Mouse (Mus musculus) erythroblast, embryonic 14.5 days (primary cell): ENCODE measurements around the gene Mllt1. TPM values are rescaled to one million over a fixed set of nuclear protein-coding genes. Genes with fewer than 3 reads are reported as not detected.
"Not testable (repeated sequence)": the region's sequence is repeated elsewhere in the genome, so short reads cannot be mapped to it uniquely, and the experiment has no call there.

Experiments used
- H3K27me3 ChIP-seq: 2 replicates; pipeline ENCODE4 v1.6.1; 2012; ENCODE audit warnings: inconsistent platforms; ENCODE audit not compliant: control insufficient read depth
- H3K36me3 ChIP-seq: 2 replicates; pipeline ENCODE4 v1.6.1; 2012; ENCODE audit warnings: mild to moderate bottlenecking, inconsistent platforms; ENCODE audit not compliant: control insufficient read depth
- H3K4me1 ChIP-seq: 2 replicates; pipeline ENCODE4 v1.6.1; 2012; ENCODE audit warnings: inconsistent platforms; ENCODE audit not compliant: control insufficient read depth
- H3K4me3 ChIP-seq: replicated peaks from 2 replicates; pipeline ENCODE3; 2012; ENCODE audit warnings: moderate library complexity, mild to moderate bottlenecking, inconsistent platforms
- H3K9me3 ChIP-seq: 2 replicates; pipeline ENCODE4 v1.6.1; 2012; ENCODE audit warnings: low read length, inconsistent platforms, mixed read lengths; ENCODE audit not compliant: control insufficient read depth
- GATA1 ChIP-seq: IDR thresholded peaks from 2 replicates; pipeline ENCODE4 v1.6.1; 2012; ENCODE audit warnings: low read length, inconsistent platforms, mixed read lengths
- TAL1 ChIP-seq: IDR thresholded peaks from 3 replicates; pipeline ENCODE4 v1.6.1; 2012; ENCODE audit warnings: low read length, inconsistent platforms, mixed read lengths
- polyA plus RNA-seq: library from polyadenylated mRNA; stranded (reverse); fragments of >175 nt; gene quantifications from 2 replicates; pipeline ENCODE4 v1.2.3, GENCODE M21; 2012

Gene Mllt1
- polyA plus RNA-seq, 1 experiment = 5.8 TPM

GRCm38 (mm10) chr17:56925998-56926397, 9.2 kb downstream of the Mllt1 start:
- Histone ChIP-seq H3K36me3 (peaks cover 56% of the 10 kb centered on the region), H3K4me1 (peaks cover 21% of the 10 kb centered on the region), H3K4me3 (no peak overlapping the region), H3K27me3 (no peaks in the 10 kb centered on the region), H3K9me3 (no peaks in the 10 kb centered on the region; the same call in 1 of the 2 replicates)
- TF ChIP-seq GATA1 (no peak), TAL1 (no peak)

GRCm38 (mm10) chr17:56919725-56920124, 15.5 kb downstream of the Mllt1 start:
- no peak overlapping the region for H3K4me3 ChIP-seq
- no peaks in the 10 kb centered on the region for H3K27me3 ChIP-seq
- H3K4me1 ChIP-seq = peaks cover 2% of the 10 kb centered on the region
- H3K9me3 ChIP-seq = no peaks in the 10 kb centered on the region; the same call in 1 of the 2 replicates
- no peak for TF ChIP-seq GATA1
- no peak for TF ChIP-seq TAL1
- H3K36me3 ChIP-seq = peaks cover 80% of the 10 kb centered on the region

GRCm38 (mm10) chr17:56917166-56917565, 18.0 kb downstream of the Mllt1 start:
- TF ChIP-seq GATA1 (no peak), TAL1 (no peak)
- Histone ChIP-seq H3K4me1 (peaks cover 14% of the 10 kb centered on the region), H3K4me3 (no peak overlapping the region), H3K27me3 (no peaks in the 10 kb centered on the region), H3K36me3 (peaks cover 82% of the 10 kb centered on the region), H3K9me3 (no peaks in the 10 kb centered on the region)

- no peaks in the 10 kb centered on the region for H3K9me3 ChIP-seq
- H3K27me3 ChIP-seq = no peaks in the 10 kb centered on the region
- no peak overlapping the region for H3K4me3 ChIP-seq
- peaks cover 17% of the 10 kb centered on the region for H3K4me1 ChIP-seq
- peaks cover 72% of the 10 kb centered on the region for H3K36me3 ChIP-seq
- no peak for TF ChIP-seq TAL1
Observed at GRCm38 (mm10) chr17:56913444-56913843, 21.8 kb downstream of the Mllt1 start.

GRCm38 (mm10) chr17:56913023-56913422, 22.2 kb downstream of the Mllt1 start:
- no peaks in the 10 kb centered on the region for H3K9me3 ChIP-seq
- peaks cover 19% of the 10 kb centered on the region for H3K4me1 ChIP-seq
- H3K36me3 ChIP-seq = peaks cover 74% of the 10 kb centered on the region
- H3K27me3 ChIP-seq = no peaks in the 10 kb centered on the region
- H3K4me3 ChIP-seq = no peak overlapping the region
- TF ChIP-seq GATA1 (no peak), TAL1 (no peak)

GRCm38 (mm10) chr17:56909764-56910163, 25.5 kb downstream of the Mllt1 start:
- not testable (repeated sequence) for H3K4me3 ChIP-seq, H3K27me3 ChIP-seq, H3K9me3 ChIP-seq
- Histone ChIP-seq H3K4me1 (peaks cover 30% of the 10 kb centered on the region), H3K36me3 (peaks cover 79% of the 10 kb centered on the region)

GRCm38 (mm10) chr17:56907887-56908286, 27.3 kb downstream of the Mllt1 start:
- Histone ChIP-seq H3K27me3 (no peaks in the 10 kb centered on the region), H3K4me1 (peaks cover 16% of the 10 kb centered on the region), H3K36me3 (peaks cover 83% of the 10 kb centered on the region), H3K4me3 (no peak overlapping the region), H3K9me3 (no peaks in the 10 kb centered on the region)
- no peak for TF ChIP-seq GATA1
- TF ChIP-seq TAL1 = no peak

- no peak for TF ChIP-seq GATA1
- no peak for TF ChIP-seq TAL1
- no peaks in the 10 kb centered on the region for H3K27me3 ChIP-seq
- peaks cover 16% of the 10 kb centered on the region for H3K4me1 ChIP-seq
- H3K9me3 ChIP-seq = no peaks in the 10 kb centered on the region
- H3K36me3 ChIP-seq = peaks cover 87% of the 10 kb centered on the region
- H3K4me3 ChIP-seq = no peak overlapping the region
Observed at GRCm38 (mm10) chr17:56907096-56907495, 28.1 kb downstream of the Mllt1 start.

GRCm38 (mm10) chr17:56906166-56906565, 29.0 kb downstream of the Mllt1 start:
- no peak for TF ChIP-seq GATA1
- no peak for TF ChIP-seq TAL1
- Histone ChIP-seq H3K4me3 (no peak overlapping the region), H3K4me1 (peaks cover 16% of the 10 kb centered on the region), H3K27me3 (no peaks in the 10 kb centered on the region), H3K36me3 (peaks cover 91% of the 10 kb centered on the region), H3K9me3 (no peaks in the 10 kb centered on the region)

GRCm38 (mm10) chr17:56902698-56903097, 32.5 kb downstream of the Mllt1 start:
- H3K9me3 ChIP-seq = no peaks in the 10 kb centered on the region
- no peak overlapping the region for H3K4me3 ChIP-seq
- H3K36me3 ChIP-seq = peaks cover 97% of the 10 kb centered on the region
- TF ChIP-seq TAL1 (no peak), GATA1 (no peak)
- peaks cover 8% of the 10 kb centered on the region for H3K4me1 ChIP-seq
- H3K27me3 ChIP-seq = no peaks in the 10 kb centered on the region
